Mouse (Mus musculus): ENCODE results near the gene Mettl16.
A peak's percentile ranks its signal among the peaks of the same experiment; 100 is the strongest.

Mettl16 gene

GRCm38 (mm10) chr11:74770595-74771207 is at the start of gene Mettl16:
Gene Mettl16, plus strand, starts transcription at chr11:74770830.
- peak; percentile 98 for DNase-seq (ENCODE audit: low read depth, low spot score)

- DNase-seq (ENCODE audit: low read depth, low spot score): no peak
Observed at GRCm38 (mm10) chr11:74721141-74721540, 49.5 kb upstream of the Mettl16 start.

DNA sequence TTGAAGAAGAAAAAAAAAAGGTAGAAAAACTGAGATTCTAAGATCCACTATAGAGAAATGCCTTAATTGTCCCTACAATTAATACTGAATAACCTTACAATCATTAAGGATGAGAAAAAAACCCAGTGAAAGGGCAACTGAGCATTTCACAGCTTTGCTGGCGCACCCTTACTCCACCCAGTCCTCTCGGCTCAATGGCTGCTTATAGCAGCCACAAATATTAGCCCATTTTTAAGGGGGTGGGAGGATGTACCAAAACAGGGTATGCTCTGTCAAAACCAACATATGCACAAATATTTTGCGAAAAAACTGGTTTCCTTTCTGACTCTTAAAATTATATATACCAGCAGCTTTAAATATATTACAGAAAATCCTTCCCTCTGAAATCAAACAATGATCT is 48.7 kb upstream of the Mettl16 start:
- DNase-seq (ENCODE audit: low read depth, low spot score): no peak

GRCm38 (mm10) chr11:74723357-74724234 is 47.0 kb upstream of the Mettl16 start:
- peak; percentile 91 for DNase-seq (ENCODE audit: low read depth, low spot score)

DNA sequence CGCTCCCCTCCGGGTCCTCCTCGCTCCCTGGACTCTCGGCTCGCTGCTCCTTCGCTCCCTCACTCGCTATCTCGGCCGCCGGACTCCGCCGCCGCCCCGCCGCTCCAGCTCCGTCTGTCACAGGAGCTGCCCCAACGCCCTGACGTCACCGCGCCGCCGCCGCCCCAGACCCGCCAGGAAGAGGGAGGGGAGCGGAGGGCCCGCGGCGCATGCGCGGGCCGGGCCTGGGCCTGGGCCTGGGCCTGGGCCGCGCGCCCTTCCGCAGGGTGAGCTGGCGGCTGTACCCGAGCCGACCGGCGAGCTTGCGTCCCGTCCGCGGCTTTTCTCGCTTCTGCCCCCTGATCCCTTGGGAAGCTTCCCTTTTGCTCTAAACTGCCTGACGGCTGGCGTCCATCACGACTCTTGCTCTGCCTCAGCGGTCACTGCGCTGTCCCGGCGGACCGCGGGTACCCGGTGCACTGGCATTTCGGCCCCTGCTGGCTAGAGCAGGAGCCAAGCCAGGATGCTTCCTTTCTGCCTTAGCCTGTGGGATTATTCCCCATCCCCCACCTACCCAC is 46.3 kb upstream of the Mettl16 start, which contains the start of gene Pafah1b1:
Gene Pafah1b1 (minus strand): TSS at position 436 of the 557 bp plus-strand sequence.
- peak; percentile 97 for DNase-seq (ENCODE audit: low read depth, low spot score)

GRCm38 (mm10) chr11:74725181-74725580 is 45.4 kb upstream of the Mettl16 start:
- peak; percentile 18 for DNase-seq (ENCODE audit: low read depth, low spot score)

GRCm38 (mm10) chr11:74734917-74735316 is 35.7 kb upstream of the Mettl16 start:
- peak; percentile 92 for DNase-seq (ENCODE audit: low read depth, low spot score)

DNA sequence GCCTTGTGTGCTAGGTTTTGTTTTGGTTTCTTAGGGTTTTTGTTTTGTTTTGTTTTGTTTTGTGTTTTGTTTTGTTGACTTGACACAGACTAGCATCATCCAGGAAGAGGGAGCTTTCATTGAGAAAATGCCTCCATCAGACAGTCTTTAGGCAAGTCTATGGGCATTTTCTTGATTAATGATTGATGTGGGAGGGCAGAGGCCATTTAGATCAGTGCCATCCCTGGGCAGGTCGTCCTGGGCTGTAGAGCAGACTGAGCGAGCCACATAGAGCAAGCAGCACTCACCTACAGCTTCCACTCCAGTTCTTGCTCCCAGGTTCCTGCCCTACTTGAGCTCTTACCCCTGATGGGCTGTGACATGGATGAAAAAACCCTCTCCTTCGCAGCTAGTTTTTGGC is 32.8 kb upstream of the Mettl16 start:
- DNase-seq (ENCODE audit: low read depth, low spot score): no peak

DNA sequence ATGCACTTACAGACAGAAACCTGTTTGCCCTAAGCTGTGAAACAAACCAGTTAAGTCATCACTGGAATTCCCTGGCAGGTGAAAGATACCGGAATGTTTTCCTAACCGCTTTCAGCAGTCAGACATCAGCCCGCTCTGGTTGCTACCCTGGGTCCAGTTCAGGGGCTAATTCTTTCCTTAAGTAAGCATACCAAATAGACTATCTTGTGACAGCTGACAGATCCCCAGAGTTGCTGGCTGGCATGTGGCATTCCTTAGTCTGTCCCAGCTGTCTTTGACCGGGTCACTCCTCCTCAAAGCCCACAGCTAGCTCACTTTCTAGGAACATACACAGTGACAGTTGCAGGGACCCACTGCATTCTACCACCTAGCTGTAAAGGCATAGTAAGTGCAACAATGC is 22.6 kb upstream of the Mettl16 start:
- DNase-seq (ENCODE audit: low read depth, low spot score): no peak

- no peak for DNase-seq (ENCODE audit: low read depth, low spot score)
Observed at GRCm38 (mm10) chr11:74749241-74749640, 21.4 kb upstream of the Mettl16 start.

DNA sequence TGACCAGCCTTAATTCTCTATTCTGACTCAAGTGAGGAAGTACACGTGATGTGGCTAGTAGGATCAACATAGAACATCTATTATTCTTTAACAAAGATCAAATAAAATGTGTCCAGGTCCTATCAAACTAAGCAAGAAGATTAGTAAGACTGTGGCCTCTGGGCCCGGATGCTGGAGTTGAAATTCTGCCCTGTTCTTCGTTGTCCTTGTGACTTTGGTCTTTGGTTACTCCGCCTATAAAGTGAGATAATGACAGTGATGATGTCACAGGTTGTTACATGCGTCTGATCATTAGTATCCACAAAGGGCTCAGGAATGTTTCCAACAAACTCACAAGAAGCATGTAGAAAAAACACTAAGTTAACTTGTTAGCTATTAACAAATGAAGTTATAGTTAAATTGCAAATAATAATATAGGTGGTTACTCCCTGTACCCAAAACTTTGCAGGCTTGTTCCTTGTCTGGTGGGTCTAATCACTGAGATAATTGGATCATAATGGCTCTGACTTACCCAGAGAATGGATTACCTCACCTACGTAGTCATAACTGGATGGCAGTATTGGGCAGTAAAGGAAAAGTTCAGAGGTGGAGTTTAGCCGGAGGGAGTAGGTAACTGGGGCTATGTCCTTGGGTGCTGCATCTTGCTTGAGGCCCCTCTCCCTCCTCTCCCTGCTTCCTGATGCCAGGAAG is 19.8 kb upstream of the Mettl16 start:
- no peak for DNase-seq (ENCODE audit: low read depth, low spot score)

DNA sequence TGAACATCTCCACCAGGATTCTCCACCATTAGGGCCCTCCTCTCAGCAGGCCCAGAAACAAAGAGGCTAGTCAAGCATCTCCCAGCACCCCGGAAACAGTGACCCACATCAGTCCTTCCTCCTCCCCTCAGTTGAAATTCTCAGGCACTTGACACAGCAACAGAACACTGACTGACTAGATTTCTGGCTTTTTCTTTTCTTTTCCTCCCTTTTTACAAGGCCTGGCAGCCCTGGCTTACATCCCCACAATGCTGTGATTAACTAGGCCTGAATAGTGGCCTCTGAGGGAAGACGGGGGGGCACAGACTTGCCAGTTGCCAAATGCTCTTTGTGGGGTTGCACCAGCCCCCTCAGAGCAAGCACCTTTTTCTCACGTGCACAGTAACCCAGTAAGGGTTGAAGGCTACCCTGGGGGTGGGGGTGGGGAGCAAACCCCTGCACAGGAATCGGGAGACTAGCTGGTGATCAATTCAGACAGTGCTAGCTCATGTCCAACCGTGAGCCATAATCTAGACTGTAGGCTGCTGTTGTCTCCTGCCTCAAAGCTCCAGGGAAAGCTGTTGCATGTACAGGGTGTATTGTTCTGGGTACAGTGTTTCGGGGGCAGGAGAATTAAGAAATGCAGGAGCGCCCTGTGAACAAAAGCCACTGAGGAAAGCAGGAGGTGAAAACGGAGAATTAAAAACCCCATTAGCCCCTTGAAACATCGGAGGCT is 19.1 kb upstream of the Mettl16 start:
- peak; percentile 82 for DNase-seq (ENCODE audit: low read depth, low spot score)

- DNase-seq (ENCODE audit: low read depth, low spot score): no peak
Observed at GRCm38 (mm10) chr11:74756631-74757030, 14.0 kb upstream of the Mettl16 start.

- no peak for DNase-seq (ENCODE audit: low read depth, low spot score)
Observed at GRCm38 (mm10) chr11:74761011-74761705, 9.5 kb upstream of the Mettl16 start.

GRCm38 (mm10) chr11:74763960-74764625 is 6.5 kb upstream of the Mettl16 start:
- peak; percentile 92 for DNase-seq (ENCODE audit: low read depth, low spot score)

GRCm38 (mm10) chr11:74767469-74767868 is 3.2 kb upstream of the Mettl16 start:
- DNase-seq (ENCODE audit: low read depth, low spot score): no peak

- DNase-seq (ENCODE audit: low read depth, low spot score): peak; percentile 14
Observed at GRCm38 (mm10) chr11:74768045-74768444, 2.6 kb upstream of the Mettl16 start.

DNA sequence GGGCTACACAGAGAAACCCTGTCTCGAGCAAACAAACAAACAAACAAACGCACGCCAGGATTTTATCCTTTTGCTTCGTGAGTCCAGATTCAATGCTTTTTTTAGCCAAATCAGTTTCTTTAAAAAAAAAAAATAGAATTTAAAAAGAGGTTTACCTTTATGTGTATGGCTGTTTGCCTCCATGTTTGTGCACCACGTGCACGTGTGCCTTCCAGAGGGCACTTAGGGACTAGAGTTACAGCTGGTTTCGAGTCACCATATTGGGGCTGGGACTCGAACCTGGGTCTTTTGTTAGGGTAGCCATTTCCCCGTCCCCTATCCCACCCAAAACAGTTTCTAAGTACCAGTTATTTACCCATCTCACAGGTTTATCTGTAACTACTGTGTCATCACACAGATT is 593 bp upstream of the Mettl16 start:
- DNase-seq (ENCODE audit: low read depth, low spot score): no peak

GRCm38 (mm10) chr11:74771234-74771633 is 604 bp downstream of the Mettl16 start:
- DNase-seq (ENCODE audit: low read depth, low spot score): peak; percentile 14

DNA sequence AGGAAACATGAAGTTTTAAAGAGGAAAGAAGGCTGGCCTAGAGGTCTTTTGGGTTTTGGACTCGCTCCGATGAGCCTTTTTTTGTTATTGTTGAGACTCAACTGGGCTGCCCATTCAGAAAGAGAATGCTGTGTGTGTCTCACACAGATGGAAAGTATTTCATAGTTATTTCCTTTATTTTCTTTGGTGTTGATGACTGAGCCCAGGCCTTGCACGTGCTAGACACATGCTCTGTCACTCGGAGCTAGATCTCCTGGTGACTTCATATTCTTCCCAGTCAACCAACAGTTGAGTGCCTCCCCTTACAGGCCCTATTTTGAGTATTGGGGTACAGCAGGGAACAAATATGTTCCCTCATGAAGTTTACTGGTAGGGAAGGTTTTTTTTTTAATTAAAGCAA is 1.0 kb downstream of the Mettl16 start:
- no peak for DNase-seq (ENCODE audit: low read depth, low spot score)

Data from brain, adult 2 months (tissue).